Mouse (Mus musculus): ENCODE measurements around the gene 6330403K07Rik. TPM values are rescaled to one million over a fixed set of nuclear protein-coding genes. Genes with fewer than 3 reads are reported as not detected.
A peak's percentile ranks its signal among the peaks of the same experiment; 100 is the strongest.

The 6330403K07Rik gene
- polyA plus RNA-seq, 1 experiment from 2014 or later = 0.36 TPM

DNA sequence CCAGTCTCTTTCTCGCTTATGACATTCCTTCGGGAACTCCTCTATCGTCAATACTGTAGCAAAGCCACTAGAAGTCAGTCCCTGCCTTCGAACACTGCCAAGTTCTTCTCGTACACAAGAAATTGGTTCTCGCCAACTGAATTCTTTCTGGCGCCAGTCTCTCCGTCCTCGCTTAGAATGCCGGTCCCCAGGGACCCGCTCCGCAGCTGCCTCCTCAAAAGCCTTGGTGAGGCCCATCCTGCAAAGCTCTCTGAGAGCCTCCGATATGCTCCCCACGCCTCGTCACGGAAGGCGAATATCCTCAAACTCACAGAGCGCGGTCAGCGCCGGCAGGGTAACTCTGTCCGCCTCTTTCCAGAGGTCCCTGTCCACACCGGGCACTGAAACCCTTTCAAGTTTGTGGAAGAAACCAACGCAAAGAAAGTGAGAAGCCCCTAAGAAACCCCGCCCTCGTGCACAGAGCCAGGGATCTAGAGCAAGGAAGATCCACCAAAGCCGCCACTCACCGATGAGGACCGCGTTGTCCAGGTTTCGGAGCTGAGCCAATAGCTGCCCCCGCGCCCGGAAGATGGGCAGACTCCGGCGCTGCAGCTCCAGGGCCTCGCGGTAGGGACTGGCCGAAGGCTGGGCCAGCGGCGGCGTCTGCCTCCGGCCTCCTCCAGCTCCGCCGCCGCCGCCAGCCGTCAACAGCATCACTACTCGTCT lies 29.6 kb downstream of the 6330403K07Rik start:
- TF ChIP-seq CTCF (IDR thresholded peaks at IDR 0.05; ENCODE audit: low read depth) (no peak), EP300 (IDR thresholded peaks at IDR 0.05; ENCODE audit: low read depth) (no peak)
- H3K4me3 ChIP-seq (ENCODE audit: low read depth, low read length) = peak overlapping the region; percentile 86
- peak; percentile 49 for DNase-seq
- ATAC-seq = peak; percentile 81
- under 1% methylated on average over 49 of the region's 49 CpGs for WGBS (ENCODE audit: insufficient replicate concordance)
- H3K27ac ChIP-seq (ENCODE audit: low read depth) = peak overlapping the region; percentile 73
- H3K4me2 ChIP-seq (ENCODE audit: low read depth, low read length) = peak overlapping the region; percentile 95
- peaks cover 11% of the 10 kb centered on the region for H3K4me1 ChIP-seq (ENCODE audit: insufficient read depth)
- peaks cover 28% of the 10 kb centered on the region for H3K36me3 ChIP-seq (replicated peaks; ENCODE audit: insufficient read depth, low read length)
- H3K27me3 ChIP-seq (ENCODE audit: insufficient read depth, low read length) = no peaks in the 10 kb centered on the region
- no peaks in the 10 kb centered on the region for H3K9me3 ChIP-seq (ENCODE audit: low read length)
- H3K9ac ChIP-seq (replicated peaks) = peak overlapping the region; percentile 70

DNA sequence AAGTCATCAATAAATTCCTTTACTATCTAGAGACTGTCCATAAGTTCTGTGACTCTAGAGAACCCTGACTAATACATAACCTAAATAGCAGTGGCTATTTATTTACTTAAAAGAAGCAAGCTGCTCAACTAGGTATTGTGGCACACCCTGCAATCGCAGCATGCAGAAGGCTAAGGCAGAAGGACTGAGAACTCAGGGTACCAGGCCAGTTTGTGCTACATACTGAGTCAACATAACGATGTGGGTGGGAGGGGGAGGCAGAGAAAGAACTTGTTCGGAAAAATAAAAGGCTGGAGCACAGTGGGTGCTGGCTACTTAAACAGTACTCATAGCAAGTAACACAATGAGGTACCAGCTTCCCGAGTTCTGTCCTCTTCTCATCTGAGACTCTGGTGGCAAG lies 32.1 kb downstream of the 6330403K07Rik start:
- Histone ChIP-seq H3K9ac (replicated peaks) (no peak overlapping the region), H3K27me3 (ENCODE audit: insufficient read depth, low read length) (no peaks in the 10 kb centered on the region), H3K36me3 (replicated peaks; ENCODE audit: insufficient read depth, low read length) (peaks cover 31% of the 10 kb centered on the region), H3K4me2 (ENCODE audit: low read depth, low read length) (no peak overlapping the region), H3K27ac (ENCODE audit: low read depth) (no peak overlapping the region), H3K4me3 (ENCODE audit: low read depth, low read length) (no peak overlapping the region), H3K4me1 (ENCODE audit: insufficient read depth) (peaks cover 11% of the 10 kb centered on the region), H3K9me3 (ENCODE audit: low read length) (no peaks in the 10 kb centered on the region)
- WGBS (ENCODE audit: insufficient replicate concordance) = 79% methylated on average over 4 of the region's 4 CpGs
- no peak for TF ChIP-seq EP300 (IDR thresholded peaks at IDR 0.05; ENCODE audit: low read depth)
- TF ChIP-seq CTCF (IDR thresholded peaks at IDR 0.05; ENCODE audit: low read depth) = no peak
- ATAC-seq (no peak), DNase-seq (no peak)

DNA sequence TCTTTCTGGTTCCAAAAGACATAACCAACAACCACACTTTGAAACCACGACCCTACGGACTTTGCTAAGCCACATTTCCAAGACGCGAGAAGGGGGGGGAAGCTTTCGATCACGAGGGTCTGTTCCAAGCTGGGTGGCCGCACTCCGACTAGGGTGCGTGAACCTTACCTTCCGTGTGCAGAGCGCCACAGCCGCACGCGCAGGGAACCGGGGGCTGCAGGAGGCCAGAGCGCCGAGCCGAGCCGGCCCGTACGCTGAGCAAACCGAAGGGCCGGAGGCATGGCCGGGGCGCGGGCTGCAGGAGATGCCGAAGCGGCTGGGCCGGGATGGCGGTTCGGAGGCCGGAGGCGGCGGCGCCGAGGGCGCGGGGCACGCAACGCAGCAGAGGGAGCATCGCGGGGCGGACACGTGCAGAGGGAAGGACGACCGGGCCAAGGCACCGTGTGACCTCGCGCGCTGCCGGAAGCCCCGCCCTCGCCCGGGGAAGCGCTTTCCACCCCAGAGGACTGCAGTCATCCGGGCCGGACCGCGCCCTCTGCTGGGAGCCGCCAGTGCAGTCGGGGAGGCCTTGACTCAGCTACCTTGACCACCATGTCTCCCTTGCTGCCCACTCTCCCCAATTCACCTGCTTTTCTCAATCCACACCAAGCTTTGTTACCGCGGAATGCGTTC lies 50.6 kb downstream of the 6330403K07Rik start, which contains the start of gene C1qbp:
Gene C1qbp, minus strand, starts transcription at position 470 of the 672 bp plus-strand sequence.
- H3K27me3 ChIP-seq (ENCODE audit: insufficient read depth, low read length) = no peaks in the 10 kb centered on the region
- peak within 1 kb of the TSS; percentile 97 for H3K4me2 ChIP-seq (ENCODE audit: low read depth, low read length)
- peak; percentile 99 for TF ChIP-seq CTCF (IDR thresholded peaks at IDR 0.05; ENCODE audit: low read depth)
- TF ChIP-seq EP300 (IDR thresholded peaks at IDR 0.05; ENCODE audit: low read depth) = no peak
- peaks cover 58% of the 10 kb centered on the region for H3K36me3 ChIP-seq (replicated peaks; ENCODE audit: insufficient read depth, low read length)
- DNase-seq = peak; percentile 97
- H3K27ac ChIP-seq (ENCODE audit: low read depth) = peak within 1 kb of the TSS; percentile 83
- WGBS (ENCODE audit: insufficient replicate concordance) = 1% methylated on average over 52 of the region's 64 CpGs
- no peaks in the 10 kb centered on the region for H3K9me3 ChIP-seq (ENCODE audit: low read length)
- ATAC-seq = peak; percentile 98
- peaks cover 10% of the 10 kb centered on the region for H3K4me1 ChIP-seq (ENCODE audit: insufficient read depth)
- H3K9ac ChIP-seq (replicated peaks) = peak within 1 kb of the TSS; percentile 85
- H3K4me3 ChIP-seq (ENCODE audit: low read depth, low read length) = peak within 1 kb of the TSS; percentile 91

DNA sequence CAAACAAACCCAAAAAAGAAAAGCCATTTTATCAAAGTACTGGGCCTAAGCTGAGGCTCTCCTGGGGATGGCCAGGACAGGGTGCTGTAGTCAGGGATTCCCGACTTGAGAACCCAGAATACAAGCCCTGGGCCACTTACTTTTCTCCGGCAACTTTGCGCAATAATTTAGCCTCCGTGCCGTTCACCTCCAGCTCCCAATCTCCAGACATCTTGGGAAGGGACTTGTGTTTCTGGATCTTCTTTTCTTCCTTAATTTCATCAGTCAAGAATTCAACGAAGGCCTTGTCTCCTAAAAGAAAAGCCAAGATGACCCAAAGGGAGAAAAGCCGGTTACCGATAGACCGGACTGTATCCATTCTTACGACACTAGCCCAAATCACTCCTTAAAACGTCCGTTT lies 51.3 kb downstream of the 6330403K07Rik start:
- ATAC-seq = no peak
- no peak for DNase-seq
- Histone ChIP-seq H3K9ac (replicated peaks) (peak overlapping the region; percentile 85), H3K27ac (ENCODE audit: low read depth) (no peak overlapping the region), H3K27me3 (ENCODE audit: insufficient read depth, low read length) (no peaks in the 10 kb centered on the region), H3K9me3 (ENCODE audit: low read length) (no peaks in the 10 kb centered on the region), H3K4me2 (ENCODE audit: low read depth, low read length) (peak overlapping the region; percentile 97), H3K4me1 (ENCODE audit: insufficient read depth) (peaks cover 10% of the 10 kb centered on the region), H3K36me3 (replicated peaks; ENCODE audit: insufficient read depth, low read length) (peaks cover 58% of the 10 kb centered on the region), H3K4me3 (ENCODE audit: low read depth, low read length) (peak overlapping the region; percentile 91)
- TF ChIP-seq EP300 (IDR thresholded peaks at IDR 0.05; ENCODE audit: low read depth) = no peak
- no peak for TF ChIP-seq CTCF (IDR thresholded peaks at IDR 0.05; ENCODE audit: low read depth)
- 5% methylated on average over 12 of the region's 12 CpGs for WGBS (ENCODE audit: insufficient replicate concordance)

Other genes with a start within 250 kb of the 6330403K07Rik start
- 2.6 and 3.0 TPM in 2 replicates for gene Scimp, start 220.9 kb downstream of the 6330403K07Rik start, polyA plus RNA-seq (2015; fragmentation: Nextera tagmentation; extraction: Ambion mirVana)
- 18.3 and 18.5 TPM in 2 replicates for gene Rabep1, start 188.7 kb downstream of the 6330403K07Rik start, polyA plus RNA-seq (2015; fragmentation: Nextera tagmentation; extraction: Ambion mirVana)
- 31.6 and 33.1 TPM in 2 replicates for gene Nup88, start 63.5 kb downstream of the 6330403K07Rik start, polyA plus RNA-seq (2015; fragmentation: Nextera tagmentation; extraction: Ambion mirVana)
- gene Rpain, start 63.3 kb downstream of the 6330403K07Rik start, polyA plus RNA-seq (2015; fragmentation: Nextera tagmentation; extraction: Ambion mirVana) = 51.4 and 51.7 TPM in 2 replicates
- gene C1qbp, start 50.5 kb downstream of the 6330403K07Rik start, polyA plus RNA-seq (2015; fragmentation: Nextera tagmentation; extraction: Ambion mirVana) = 135 TPM in 2 replicates
- gene Dhx33, start 29.1 kb downstream of the 6330403K07Rik start, polyA plus RNA-seq (2015; fragmentation: Nextera tagmentation; extraction: Ambion mirVana) = 2.7 and 3.5 TPM in 2 replicates
- gene Mis12, start 13.9 kb downstream of the 6330403K07Rik start, polyA plus RNA-seq (2015; fragmentation: Nextera tagmentation; extraction: Ambion mirVana) = 10.8 and 10.9 TPM in 2 replicates
- 46.4 and 46.7 TPM in 2 replicates for gene Derl2, start 13.7 kb downstream of the 6330403K07Rik start, polyA plus RNA-seq (2015; fragmentation: Nextera tagmentation; extraction: Ambion mirVana)
- gene Nlrp1a, start 111.2 kb upstream of the 6330403K07Rik start, polyA plus RNA-seq (2015; fragmentation: Nextera tagmentation; extraction: Ambion mirVana) = 0.08 and 0.19 TPM in 2 replicates
- gene Nlrp1b, start 197.2 kb upstream of the 6330403K07Rik start, polyA plus RNA-seq (2015; fragmentation: Nextera tagmentation; extraction: Ambion mirVana) = 0.04 TPM in 2 replicates